Mouse (Mus musculus): ENCODE measurements at regions not wholly inside any gene's neighbourhood (a gene's known extent, or its start where the extent isn't known, plus 50 kb on each side); places are given as distances from the start of the nearest gene placed in this dataset.
A peak's percentile ranks its signal among the peaks of the same experiment; 100 is the strongest.

GRCm38 (mm10) chr13:34576392-34576791, 76.9 kb downstream of the Pxdc1 start:
- DNase-seq (ENCODE audit: low spot score in 2 of 2) = no peak

- peak; percentile 22 to 24 for DNase-seq (ENCODE audit: low spot score in 2 of 2)
Observed at GRCm38 (mm10) chr13:34575997-34576314, 77.3 kb downstream of the Pxdc1 start.

GRCm38 (mm10) chr13:34575179-34575996, 77.9 kb downstream of the Pxdc1 start:
- DNase-seq (ENCODE audit: low spot score in 2 of 2) = no peak

- no peak for DNase-seq (ENCODE audit: low spot score in 2 of 2)
Observed at GRCm38 (mm10) chr13:34569312-34569711, 84.0 kb downstream of the Pxdc1 start.

GRCm38 (mm10) chr13:34566687-34567086, 86.6 kb downstream of the Pxdc1 start:
- DNase-seq (ENCODE audit: low spot score in 2 of 2) = no peak

GRCm38 (mm10) chr13:34550130-34550884, 103.0 kb downstream of the Pxdc1 start:
- DNase-seq (ENCODE audit: low spot score in 2 of 2) = no peak

GRCm38 (mm10) chr13:34540646-34541045, 112.6 kb downstream of the Pxdc1 start:
- no peak for DNase-seq (ENCODE audit: low spot score in 2 of 2)

GRCm38 (mm10) chr13:34533896-34534295, 119.4 kb downstream of the Pxdc1 start:
- no peak for DNase-seq (ENCODE audit: low spot score in 2 of 2)

GRCm38 (mm10) chr13:34511332-34511731, 142.0 kb downstream of the Pxdc1 start:
- DNase-seq (ENCODE audit: low spot score in 2 of 2) = no peak

- no peak for DNase-seq (ENCODE audit: low spot score in 2 of 2)
Observed at GRCm38 (mm10) chr13:34507224-34507623, 146.1 kb downstream of the Pxdc1 start.

- no peak for DNase-seq (ENCODE audit: low spot score in 2 of 2)
Observed at GRCm38 (mm10) chr13:34505861-34506260, 147.4 kb downstream of the Pxdc1 start.

- no peak for DNase-seq (ENCODE audit: low spot score in 2 of 2)
Observed at GRCm38 (mm10) chr13:34504879-34505278, 148.4 kb downstream of the Pxdc1 start.

- DNase-seq (ENCODE audit: low spot score in 2 of 2) = no peak
Observed at GRCm38 (mm10) chr13:34498910-34499309, 153.9 kb upstream of the Slc22a23 start.

- no peak for DNase-seq (ENCODE audit: low spot score in 2 of 2)
Observed at GRCm38 (mm10) chr13:34497667-34498066, 152.7 kb upstream of the Slc22a23 start.

- no peak for DNase-seq (ENCODE audit: low spot score in 2 of 2)
Observed at GRCm38 (mm10) chr13:34484831-34485230, 139.8 kb upstream of the Slc22a23 start.

- no peak for DNase-seq (ENCODE audit: low spot score in 2 of 2)
Observed at GRCm38 (mm10) chr13:34481461-34481860, 136.5 kb upstream of the Slc22a23 start.

- DNase-seq (ENCODE audit: low spot score in 2 of 2) = no peak
Observed at GRCm38 (mm10) chr13:34470410-34470809, 125.4 kb upstream of the Slc22a23 start.

GRCm38 (mm10) chr13:34469568-34469967, 124.6 kb upstream of the Slc22a23 start:
- DNase-seq (ENCODE audit: low spot score in 2 of 2) = peak; percentile 10 to 12

GRCm38 (mm10) chr13:34468132-34468748, 123.3 kb upstream of the Slc22a23 start:
- DNase-seq (ENCODE audit: low spot score in 2 of 2) = no peak

GRCm38 (mm10) chr13:34465862-34466430, 121.0 kb upstream of the Slc22a23 start:
- no peak for DNase-seq (ENCODE audit: low spot score in 2 of 2)

- DNase-seq (ENCODE audit: low spot score in 2 of 2) = no peak
Observed at GRCm38 (mm10) chr13:34465456-34465855, 120.5 kb upstream of the Slc22a23 start.

GRCm38 (mm10) chr13:34464221-34464620, 119.2 kb upstream of the Slc22a23 start:
- no peak for DNase-seq (ENCODE audit: low spot score in 2 of 2)
